Mouse (Mus musculus) urinary bladder, postnatal 4 days (tissue): ENCODE results near the gene 1810009A15Rik.
"Not testable (repeated sequence)": the region's sequence is repeated elsewhere in the genome, so short reads cannot be mapped to it uniquely, and the experiment has no call there.

ENCODE experiments used
- DNase-seq, 2 experiments: peaks; one replicate each; pipeline ENCODE4 v3.0.0; 2021 to 2022; ENCODE audit warnings: low spot score in 2 of 2

The 1810009A15Rik gene

GRCm38 (mm10) chr19:8875031-8875430 lies 13.6 kb upstream of the 1810009A15Rik start:
- DNase-seq, result no peak

- peak; percentile 85 to 87 for DNase-seq
Measured at GRCm38 (mm10) chr19:8880311-8881033, 8.2 kb upstream of the 1810009A15Rik start, which contains the start of gene Uqcc3. TSS of gene Uqcc3 (minus strand) at chr19:8880923.

GRCm38 (mm10) chr19:8881034-8881392 lies 7.6 kb upstream of the 1810009A15Rik start:
- no peak for DNase-seq

- no peak for DNase-seq
Measured at GRCm38 (mm10) chr19:8883616-8884015, 5.0 kb upstream of the 1810009A15Rik start, which contains the start of the genes Lbhd1 and Gm49403. TSS of gene Lbhd1 (plus strand) at chr19:8883732. TSS of gene Gm49403 (plus strand) at chr19:8883930.

- no peak for DNase-seq
Measured at GRCm38 (mm10) chr19:8886916-8887584, 1.6 kb upstream of the 1810009A15Rik start.

- no peak for DNase-seq
Measured at GRCm38 (mm10) chr19:8887585-8888463, 829 bp upstream of the 1810009A15Rik start.

- peak; percentile 76 to 81 for DNase-seq
Measured at GRCm38 (mm10) chr19:8892829-8893766, 4.4 kb downstream of the 1810009A15Rik start, which contains the start of gene Ints5. TSS of gene Ints5 (plus strand) at chr19:8893005.

GRCm38 (mm10) chr19:8895397-8895960 lies 6.8 kb downstream of the 1810009A15Rik start:
- no peak for DNase-seq

GRCm38 (mm10) chr19:8896231-8896630 lies 7.6 kb downstream of the 1810009A15Rik start:
- DNase-seq, result not testable (repeated sequence)

- DNase-seq, result peak in 1 of 2 experiments; percentile 51
Measured at GRCm38 (mm10) chr19:8897211-8897864, 8.7 kb downstream of the 1810009A15Rik start.

- DNase-seq, result peak; percentile 93 to 96
Measured at GRCm38 (mm10) chr19:8897865-8898495, 9.3 kb downstream of the 1810009A15Rik start, which contains the start of gene Ganab. TSS of gene Ganab (plus strand) at chr19:8898071.

- no peak for DNase-seq
Measured at GRCm38 (mm10) chr19:8898576-8898975, 9.9 kb downstream of the 1810009A15Rik start.

GRCm38 (mm10) chr19:8899079-8899478 lies 10.4 kb downstream of the 1810009A15Rik start:
- no peak for DNase-seq

- DNase-seq, result no peak
Measured at GRCm38 (mm10) chr19:8903412-8903811, 14.8 kb downstream of the 1810009A15Rik start.

GRCm38 (mm10) chr19:8908531-8908930 lies 19.9 kb downstream of the 1810009A15Rik start:
- DNase-seq, result peak in 1 of 2 experiments; percentile 54

GRCm38 (mm10) chr19:8911810-8912209 lies 23.2 kb downstream of the 1810009A15Rik start:
- no peak for DNase-seq

- peak in 1 of 2 experiments; percentile 26 for DNase-seq
Measured at GRCm38 (mm10) chr19:8914212-8914611, 25.6 kb downstream of the 1810009A15Rik start.

GRCm38 (mm10) chr19:8919000-8919399 lies 30.3 kb downstream of the 1810009A15Rik start:
- no peak for DNase-seq

GRCm38 (mm10) chr19:8919684-8920072 lies 31.0 kb downstream of the 1810009A15Rik start:
- peak in 1 of 2 experiments; percentile 19 for DNase-seq
